Mouse (Mus musculus): ENCODE results near the gene Lcn12. TPM values are rescaled to one million over a fixed set of nuclear protein-coding genes. Genes with fewer than 3 reads are reported as not detected.
A peak's percentile ranks its signal among the peaks of the same experiment; 100 is the strongest.

Gene Lcn12
- polyA plus RNA-seq, 1 experiment from 2014 or later: not detected

GRCm38 (mm10) chr2:25482969-25483368, 10.7 kb downstream of the Lcn12 start:
- Histone ChIP-seq H3K27me3 (ENCODE audit: control insufficient read depth, insufficient read depth, low read length) (no peaks in the 10 kb centered on the region), H3K4me1 (replicated peaks; ENCODE audit: control insufficient read depth, insufficient read depth, low read length) (no peaks in the 10 kb centered on the region), H3K4me2 (replicated peaks; ENCODE audit: low read depth, low read length) (no peak overlapping the region), H3K4me3 (ENCODE audit: low read depth, low read length) (no peak overlapping the region), H3K27ac (ENCODE audit: low read depth, low read length) (no peak overlapping the region), H3K9ac (ENCODE audit: low read depth, low read length) (no peak overlapping the region), H3K9me3 (ENCODE audit: control insufficient read depth, low read length) (no peaks in the 10 kb centered on the region), H3K36me3 (ENCODE audit: control insufficient read depth, insufficient read depth, low read length) (no peaks in the 10 kb centered on the region)
- no peak for ATAC-seq (ENCODE audit: low FRiP score)
- WGBS: 25% methylated on average over 7 of the region's 7 CpGs
- peak; percentile 47 for DNase-seq (ENCODE audit: low spot score)

DNA sequence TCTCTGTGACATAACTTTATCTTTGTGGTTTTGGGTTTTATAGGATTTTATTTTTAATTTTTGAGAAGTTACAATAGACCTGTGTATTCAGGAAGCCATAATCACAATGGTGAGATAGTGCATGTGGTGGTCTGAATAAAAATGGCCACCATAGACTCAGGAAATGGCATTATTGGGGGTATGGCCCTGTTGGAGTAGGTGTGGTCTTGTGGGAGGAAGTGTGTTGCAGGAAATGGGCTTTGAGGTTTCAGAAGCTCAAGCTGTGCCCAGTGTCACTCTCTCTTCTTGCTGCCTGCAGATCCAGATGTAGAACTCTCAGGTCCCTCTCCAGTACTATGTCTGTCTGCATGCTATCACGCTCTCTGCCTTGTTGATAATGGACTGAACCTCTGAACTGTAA, 13.2 kb downstream of the Lcn12 start:
- Histone ChIP-seq H3K9me3 (ENCODE audit: control insufficient read depth, low read length) (no peaks in the 10 kb centered on the region), H3K27ac (ENCODE audit: low read depth, low read length) (no peak overlapping the region), H3K4me2 (replicated peaks; ENCODE audit: low read depth, low read length) (no peak overlapping the region), H3K27me3 (ENCODE audit: control insufficient read depth, insufficient read depth, low read length) (no peaks in the 10 kb centered on the region), H3K9ac (ENCODE audit: low read depth, low read length) (no peak overlapping the region), H3K36me3 (ENCODE audit: control insufficient read depth, insufficient read depth, low read length) (no peaks in the 10 kb centered on the region), H3K4me1 (replicated peaks; ENCODE audit: control insufficient read depth, insufficient read depth, low read length) (no peaks in the 10 kb centered on the region), H3K4me3 (ENCODE audit: low read depth, low read length) (no peak overlapping the region)
- 100% methylated on average over 1 of the region's 1 CpGs for WGBS
- no peak for DNase-seq (ENCODE audit: low spot score)
- ATAC-seq (ENCODE audit: low FRiP score): no peak

DNA sequence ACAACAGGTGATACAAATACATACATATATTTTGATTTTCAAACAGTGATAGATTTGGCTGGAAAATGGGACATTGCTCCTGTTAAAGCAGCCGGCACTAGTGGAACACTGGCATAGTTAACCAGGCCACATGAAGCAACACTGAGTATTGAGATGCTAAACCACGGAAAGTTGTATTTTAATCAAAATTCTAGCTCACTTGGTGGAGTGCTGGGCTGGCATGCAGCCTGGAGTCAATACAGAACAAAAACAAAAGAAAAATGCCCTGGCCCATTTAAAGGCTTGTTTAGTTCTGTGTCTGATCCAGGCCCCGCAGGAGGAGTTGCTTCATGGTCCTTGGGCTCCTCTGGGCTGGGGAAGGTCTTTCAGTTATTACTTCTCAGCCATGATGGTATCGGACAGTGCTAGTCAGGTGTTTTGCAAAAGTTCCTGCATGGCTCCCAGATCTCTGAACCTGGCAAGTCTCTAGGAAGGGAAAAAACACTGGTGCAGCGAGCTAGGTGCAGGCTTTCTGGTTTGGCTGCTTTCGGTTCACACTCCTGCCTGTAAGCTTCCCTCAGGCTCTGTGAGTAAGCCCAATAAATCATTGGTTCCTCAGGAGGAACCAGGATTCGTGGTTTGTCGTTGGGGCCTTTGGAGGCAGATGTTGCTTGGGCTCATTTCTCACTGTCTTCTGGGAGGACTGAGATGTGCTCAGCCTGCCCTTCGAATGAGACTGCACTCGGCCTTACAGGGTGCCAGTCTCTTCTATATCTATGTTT, 14.0 kb downstream of the Lcn12 start:
- Histone ChIP-seq H3K9ac (ENCODE audit: low read depth, low read length) (no peak overlapping the region), H3K4me2 (replicated peaks; ENCODE audit: low read depth, low read length) (no peak overlapping the region), H3K36me3 (ENCODE audit: control insufficient read depth, insufficient read depth, low read length) (no peaks in the 10 kb centered on the region), H3K4me3 (ENCODE audit: low read depth, low read length) (no peak overlapping the region), H3K9me3 (ENCODE audit: control insufficient read depth, low read length) (no peaks in the 10 kb centered on the region), H3K27ac (ENCODE audit: low read depth, low read length) (no peak overlapping the region), H3K27me3 (ENCODE audit: control insufficient read depth, insufficient read depth, low read length) (no peaks in the 10 kb centered on the region), H3K4me1 (replicated peaks; ENCODE audit: control insufficient read depth, insufficient read depth, low read length) (no peaks in the 10 kb centered on the region)
- ATAC-seq (ENCODE audit: low FRiP score): no peak
- WGBS: 77% methylated on average over 10 of the region's 10 CpGs
- DNase-seq (ENCODE audit: low spot score): no peak

GRCm38 (mm10) chr2:25477967-25478675, 15.6 kb downstream of the Lcn12 start:
- no peak overlapping the region for H3K4me2 ChIP-seq (replicated peaks; ENCODE audit: low read depth, low read length)
- WGBS: 90% methylated on average over 3 of the region's 3 CpGs
- ATAC-seq (ENCODE audit: low FRiP score): no peak
- no peak overlapping the region for H3K27ac ChIP-seq (ENCODE audit: low read depth, low read length)
- H3K4me1 ChIP-seq (replicated peaks; ENCODE audit: control insufficient read depth, insufficient read depth, low read length): no peaks in the 10 kb centered on the region
- DNase-seq (ENCODE audit: low spot score): no peak
- no peaks in the 10 kb centered on the region for H3K9me3 ChIP-seq (ENCODE audit: control insufficient read depth, low read length)
- no peak overlapping the region for H3K4me3 ChIP-seq (ENCODE audit: low read depth, low read length)
- H3K27me3 ChIP-seq (ENCODE audit: control insufficient read depth, insufficient read depth, low read length): no peaks in the 10 kb centered on the region
- no peak overlapping the region for H3K9ac ChIP-seq (ENCODE audit: low read depth, low read length)
- no peaks in the 10 kb centered on the region for H3K36me3 ChIP-seq (ENCODE audit: control insufficient read depth, insufficient read depth, low read length)

- H3K36me3 ChIP-seq (ENCODE audit: control insufficient read depth, insufficient read depth, low read length): no peaks in the 10 kb centered on the region
- no peak overlapping the region for H3K27ac ChIP-seq (ENCODE audit: low read depth, low read length)
- ATAC-seq (ENCODE audit: low FRiP score) (no peak), DNase-seq (ENCODE audit: low spot score) (no peak)
- no peaks in the 10 kb centered on the region for H3K9me3 ChIP-seq (ENCODE audit: control insufficient read depth, low read length)
- no peaks in the 10 kb centered on the region for H3K27me3 ChIP-seq (ENCODE audit: control insufficient read depth, insufficient read depth, low read length)
- H3K4me3 ChIP-seq (ENCODE audit: low read depth, low read length): no peak overlapping the region
- no peak overlapping the region for H3K9ac ChIP-seq (ENCODE audit: low read depth, low read length)
- H3K4me2 ChIP-seq (replicated peaks; ENCODE audit: low read depth, low read length): no peak overlapping the region
- no peaks in the 10 kb centered on the region for H3K4me1 ChIP-seq (replicated peaks; ENCODE audit: control insufficient read depth, insufficient read depth, low read length)
- 91% methylated on average over 8 of the region's 8 CpGs for WGBS
Measured at GRCm38 (mm10) chr2:25477541-25477940, 16.2 kb downstream of the Lcn12 start.

DNA sequence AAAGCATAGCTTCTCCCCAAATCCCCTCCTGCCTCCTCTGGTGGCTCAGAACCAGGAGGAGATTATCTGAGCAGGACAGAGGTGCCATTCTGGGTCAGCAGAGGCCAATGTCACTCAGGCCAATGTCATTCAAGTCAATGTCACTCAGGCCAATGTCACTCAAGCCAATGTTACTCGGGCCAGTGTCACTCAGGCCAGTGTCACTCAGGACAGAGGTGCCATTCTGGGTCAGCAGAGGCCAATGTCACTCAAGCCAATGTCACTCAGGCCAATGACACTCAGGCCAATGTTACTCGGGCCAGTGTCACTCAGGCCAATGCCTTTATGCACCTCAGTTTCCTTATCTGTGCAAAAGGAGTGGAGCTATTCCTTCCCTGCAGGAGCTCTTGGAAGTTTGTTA, 21.2 kb downstream of the Lcn12 start:
- no peak for DNase-seq (ENCODE audit: low spot score)
- Histone ChIP-seq H3K4me3 (ENCODE audit: low read depth, low read length) (no peak overlapping the region), H3K9me3 (ENCODE audit: control insufficient read depth, low read length) (no peaks in the 10 kb centered on the region), H3K36me3 (ENCODE audit: control insufficient read depth, insufficient read depth, low read length) (no peaks in the 10 kb centered on the region), H3K4me1 (replicated peaks; ENCODE audit: control insufficient read depth, insufficient read depth, low read length) (no peaks in the 10 kb centered on the region), H3K27me3 (ENCODE audit: control insufficient read depth, insufficient read depth, low read length) (no peaks in the 10 kb centered on the region), H3K27ac (ENCODE audit: low read depth, low read length) (no peak overlapping the region), H3K9ac (ENCODE audit: low read depth, low read length) (no peak overlapping the region), H3K4me2 (replicated peaks; ENCODE audit: low read depth, low read length) (no peak overlapping the region)
- 84% methylated on average over 2 of the region's 2 CpGs for WGBS
- ATAC-seq (ENCODE audit: low FRiP score): no peak

DNA sequence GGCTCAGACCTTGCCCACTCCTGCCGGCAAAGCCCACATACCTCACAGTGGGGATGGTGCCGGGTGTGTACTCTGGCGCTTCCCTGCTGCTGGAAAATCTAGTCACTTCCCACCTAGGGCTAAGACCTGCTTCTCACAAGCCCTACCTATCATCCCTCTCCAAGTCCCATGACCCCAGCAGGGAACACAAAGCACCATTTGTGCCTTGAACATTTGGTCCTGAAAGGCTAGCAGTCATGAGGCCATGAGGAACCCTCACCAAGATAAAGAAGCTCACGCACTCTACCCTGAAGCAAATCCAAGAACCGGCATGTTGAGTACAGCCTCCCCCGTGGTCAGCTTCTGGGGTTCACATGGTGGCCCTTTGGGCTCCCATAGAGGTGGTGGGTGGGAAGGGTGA, 23.7 kb downstream of the Lcn12 start, which contains the start of gene Ptgds:
TSS of gene Ptgds (minus strand) at position 78 of the 400 bp plus-strand sequence.
- H3K27ac ChIP-seq (ENCODE audit: low read depth, low read length): no peak within 1 kb of the TSS

DNA sequence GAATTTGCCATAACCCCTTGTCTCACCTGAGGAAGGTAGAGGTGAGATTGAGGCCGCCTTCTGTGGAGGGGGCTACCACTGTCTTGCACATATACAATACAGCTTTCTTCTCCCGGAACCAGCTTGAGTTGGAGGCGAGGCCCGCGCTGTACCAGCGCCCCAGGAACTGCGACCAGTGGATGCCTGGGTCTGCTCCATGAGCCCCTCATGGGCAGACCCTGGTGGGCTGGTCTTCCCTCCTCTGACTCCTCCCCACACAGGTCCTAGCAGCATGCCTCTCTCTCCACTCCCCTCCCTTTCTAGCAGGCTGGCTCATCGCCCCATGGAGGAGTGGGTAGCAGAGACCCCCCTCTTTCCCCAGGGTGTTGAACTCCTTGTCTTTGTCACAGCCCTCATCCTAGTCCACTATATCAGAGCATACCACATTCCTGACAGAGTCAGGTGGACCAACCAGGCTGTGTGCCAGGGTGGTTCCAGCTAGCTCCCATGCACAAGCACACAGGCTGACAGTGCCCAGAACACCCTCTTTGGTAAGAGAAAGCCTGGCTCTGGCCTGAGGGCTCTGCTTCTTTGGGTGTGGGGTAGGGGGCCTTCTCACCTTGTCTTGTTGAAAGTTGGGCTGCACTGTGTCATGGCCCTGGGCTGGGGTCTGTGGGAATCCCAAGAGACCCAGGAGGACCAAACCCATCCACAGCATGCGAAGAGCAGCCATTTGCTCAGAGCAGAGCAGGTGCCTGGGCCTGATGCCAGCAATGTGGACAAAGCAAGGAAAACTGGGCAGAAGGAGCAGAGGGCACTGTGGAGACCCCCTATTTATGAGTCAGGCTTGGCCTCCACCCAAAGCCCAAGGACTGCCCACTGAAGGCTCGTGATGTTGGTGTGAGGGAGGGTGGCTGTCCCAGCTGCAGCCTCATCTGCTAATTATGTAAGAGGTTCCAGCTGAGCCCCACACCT, 24.5 kb downstream of the Lcn12 start:
- no peak for ATAC-seq (ENCODE audit: low FRiP score)
- H3K27ac ChIP-seq (ENCODE audit: low read depth, low read length): no peak overlapping the region
- H3K4me2 ChIP-seq (replicated peaks; ENCODE audit: low read depth, low read length): no peak overlapping the region
- H3K36me3 ChIP-seq (ENCODE audit: control insufficient read depth, insufficient read depth, low read length): no peaks in the 10 kb centered on the region
- no peak overlapping the region for H3K4me3 ChIP-seq (ENCODE audit: low read depth, low read length)
- DNase-seq (ENCODE audit: low spot score): no peak
- no peaks in the 10 kb centered on the region for H3K27me3 ChIP-seq (ENCODE audit: control insufficient read depth, insufficient read depth, low read length)
- 75% methylated on average over 10 of the region's 10 CpGs for WGBS
- no peaks in the 10 kb centered on the region for H3K4me1 ChIP-seq (replicated peaks; ENCODE audit: control insufficient read depth, insufficient read depth, low read length)
- H3K9ac ChIP-seq (ENCODE audit: low read depth, low read length): no peak overlapping the region
- H3K9me3 ChIP-seq (ENCODE audit: control insufficient read depth, low read length): no peaks in the 10 kb centered on the region

More for the DNA sequence above, 23.7 kb downstream of the Lcn12 start, which contains the start of gene Ptgds:
- Histone ChIP-seq H3K36me3 (ENCODE audit: control insufficient read depth, insufficient read depth, low read length) (no peaks in the 10 kb centered on the region), H3K4me3 (ENCODE audit: low read depth, low read length) (no peak within 1 kb of the TSS), H3K27me3 (ENCODE audit: control insufficient read depth, insufficient read depth, low read length) (no peaks in the 10 kb centered on the region), H3K4me2 (replicated peaks; ENCODE audit: low read depth, low read length) (no peak within 1 kb of the TSS), H3K9me3 (ENCODE audit: control insufficient read depth, low read length) (no peaks in the 10 kb centered on the region), H3K9ac (ENCODE audit: low read depth, low read length) (no peak within 1 kb of the TSS), H3K4me1 (replicated peaks; ENCODE audit: control insufficient read depth, insufficient read depth, low read length) (no peaks in the 10 kb centered on the region)
- DNase-seq (ENCODE audit: low spot score): no peak
- WGBS: 54% methylated on average over 6 of the region's 6 CpGs
- ATAC-seq (ENCODE audit: low FRiP score): no peak

All from hindbrain, embryonic 11.5 days (tissue).